Mouse (Mus musculus) ovary, adult 10 weeks (tissue): Measurements from ENCODE around the gene Mri1. TPM values are rescaled to one million over a fixed set of nuclear protein-coding genes. Genes with fewer than 3 reads are reported as not detected.

Source experiments
- polyA plus RNA-seq: library from polyadenylated mRNA; stranded (reverse); fragments of 350-450 nt; fragmentation: Illumina TruSeq; extraction: RNeasy Lipid Tissue Mini Kit (QIAGEN cat#74804); gene quantifications from one replicate; pipeline ENCODE4 v1.2.3, GENCODE M21; 2014

The Mri1 gene
- 3.2 TPM for polyA plus RNA-seq

GRCm38 (mm10) chr8:84256822-84257610, at the start of gene Mri1:
Mri1 (minus strand) TSS chr8:84257326.

GRCm38 (mm10) chr8:84269950-84270773, 13.0 kb upstream of the Mri1 start, which contains the start of gene Ccdc130:
Ccdc130 (minus strand) TSS chr8:84270380.

GRCm38 (mm10) chr8:84249257-84250170, 7.6 kb downstream of the Mri1 start, which contains the start of gene D8Ertd738e:
D8Ertd738e (minus strand) TSS chr8:84249719.

GRCm38 (mm10) chr8:84236998-84237473, 20.1 kb downstream of the Mri1 start, which contains the start of gene Zswim4:
Zswim4 (minus strand) TSS chr8:84237055.

Other genes with a start within 250 kb of the Mri1 start
- not detected for gene 2210011C24Rik, start 245.2 kb downstream of the Mri1 start, polyA plus RNA-seq
- gene Palm3, start 235.9 kb downstream of the Mri1 start, polyA plus RNA-seq: 2.5 TPM
- gene Il27ra, start 214.7 kb downstream of the Mri1 start, polyA plus RNA-seq: 0.14 TPM
- not detected for gene Rln3, start 212.3 kb downstream of the Mri1 start, polyA plus RNA-seq
- 3.0 TPM for gene Gm10643, start 192.2 kb downstream of the Mri1 start, polyA plus RNA-seq
- gene Rfx1, start 190.5 kb downstream of the Mri1 start, polyA plus RNA-seq: 0.68 TPM
- gene Dcaf15, start 152.6 kb downstream of the Mri1 start, polyA plus RNA-seq: 2.8 TPM
- gene Podnl1, start 131.3 kb downstream of the Mri1 start, polyA plus RNA-seq: 0.14 TPM
- gene Cc2d1a, start 109.4 kb downstream of the Mri1 start, polyA plus RNA-seq: 0.14 TPM
- gene 4930432K21Rik, start 109.3 kb downstream of the Mri1 start, polyA plus RNA-seq: not detected
- gene Nanos3, start 72.1 kb downstream of the Mri1 start, polyA plus RNA-seq: not detected
- not detected for gene Zswim4, start 20.3 kb downstream of the Mri1 start, polyA plus RNA-seq
- not detected for gene D8Ertd738e, start 7.6 kb downstream of the Mri1 start, polyA plus RNA-seq
- gene Ccdc130, start 13.1 kb upstream of the Mri1 start, polyA plus RNA-seq: 2.2 TPM
- 1.9 TPM for gene Cacna1a, start 131.1 kb upstream of the Mri1 start, polyA plus RNA-seq